Mouse (Mus musculus) hindbrain, embryonic 16.5 days (tissue): ENCODE measurements around the gene E2f8. TPM values are rescaled to one million over a fixed set of nuclear protein-coding genes. Genes with fewer than 3 reads are reported as not detected.

Experiments
- ATAC-seq: fragments of 200-750 bp; cut with Nextera tagmentation; 2 replicates; pipeline ENCODE4 v1.8.0; 2017; ENCODE audit warnings: moderate TSS enrichment, moderate library complexity
- H3K27ac ChIP-seq: fragments of 300-500 bp; sonication (generic); 2 replicates; pipeline ENCODE4 v1.5.1; 2014; ENCODE audit warnings: low read depth, mild to moderate bottlenecking, control low read depth, low read length, moderate library complexity
- H3K27me3 ChIP-seq: fragments of 300-500 bp; sonication (generic); replicated peaks from 2 replicates; pipeline ENCODE4 v1.6.1; 2014; ENCODE audit warnings: low read length; ENCODE audit not compliant: control insufficient read depth, insufficient read depth
- H3K36me3 ChIP-seq: fragments of 300-500 bp; sonication (generic); 2 replicates; pipeline ENCODE4 v1.6.1; 2014; ENCODE audit warnings: mild to moderate bottlenecking, low read length, moderate library complexity, mixed read lengths; ENCODE audit not compliant: control insufficient read depth, insufficient read depth
- H3K4me1 ChIP-seq: fragments of 300-500 bp; sonication (generic); 2 replicates; pipeline ENCODE4 v1.6.1; 2014; ENCODE audit warnings: low read depth, low read length; ENCODE audit not compliant: control insufficient read depth, insufficient read depth
- H3K4me2 ChIP-seq: fragments of 300-500 bp; sonication (generic); 2 replicates; pipeline ENCODE4 v1.6.1; 2014; ENCODE audit warnings: mild to moderate bottlenecking, low read length, control low read depth, moderate library complexity
- H3K4me3 ChIP-seq: fragments of 300-500 bp; sonication (generic); 2 replicates; pipeline ENCODE4 v1.5.1; 2014; ENCODE audit warnings: mild to moderate bottlenecking, low read length, control low read depth, moderate library complexity
- H3K9ac ChIP-seq: fragments of 300-500 bp; sonication (generic); 2 replicates; pipeline ENCODE4 v1.6.1; 2014; ENCODE audit warnings: low read depth, mild to moderate bottlenecking, control low read depth, low read length, moderate library complexity
- H3K9me3 ChIP-seq: fragments of 300-500 bp; sonication (generic); 2 replicates; pipeline ENCODE4 v1.6.1; 2014; ENCODE audit warnings: mild to moderate bottlenecking, low read length, moderate library complexity; ENCODE audit not compliant: control insufficient read depth
- WGBS: fragments of 180-500 bp; shearing (Covaris S2); extraction: QIAGEN DNeasy Blood & Tissue Kit; methylation state at CpG from one replicate; pipeline ENCODE4 v1.1.7; 2014; 5-methylcytosine and 5-hydroxymethylcytosine counted together
- polyA plus RNA-seq: library from polyadenylated mRNA; unstranded; fragments of >200 nt; fragmentation: Nextera tagmentation; extraction: Ambion mirVana; gene quantifications from 2 replicates; pipeline ENCODE4 v1.2.1, GENCODE M21; 2015

E2f8 gene
- polyA plus RNA-seq, 1 experiment from 2014 or later, result 2.5 TPM

GRCm38 (mm10) chr7:48911146-48911545, 29.8 kb upstream of the E2f8 start:
- Histone ChIP-seq H3K36me3 (no peaks in the 10 kb centered on the region), H3K4me2 (no peak overlapping the region), H3K4me1 (peaks cover 17% of the 10 kb centered on the region), H3K4me3 (no peak overlapping the region), H3K27me3 (no peaks in the 10 kb centered on the region), H3K9me3 (no peaks in the 10 kb centered on the region), H3K27ac (no peak overlapping the region), H3K9ac (no peak overlapping the region)
- no peak for ATAC-seq

- WGBS, result 38% methylated on average over 6 of the region's 6 CpGs
- Histone ChIP-seq H3K27ac (no peak overlapping the region), H3K4me3 (no peak overlapping the region), H3K4me2 (no peak overlapping the region), H3K4me1 (peaks cover 16% of the 10 kb centered on the region), H3K27me3 (no peaks in the 10 kb centered on the region), H3K9me3 (no peaks in the 10 kb centered on the region), H3K9ac (no peak overlapping the region), H3K36me3 (no peaks in the 10 kb centered on the region)
- no peak for ATAC-seq
These were observed 28.9 kb upstream of the E2f8 start for GRCm38 (mm10) chr7:48910282-48910681.

- 43% methylated on average over 4 of the region's 4 CpGs for WGBS
- no peak overlapping the region for H3K9ac ChIP-seq
- no peak overlapping the region for H3K4me2 ChIP-seq
- H3K36me3 ChIP-seq, result no peaks in the 10 kb centered on the region
- H3K4me3 ChIP-seq, result no peak overlapping the region
- H3K27me3 ChIP-seq, result no peaks in the 10 kb centered on the region
- peak; percentile 44; the same call in 1 of the 2 replicates for ATAC-seq
- no peak overlapping the region for H3K27ac ChIP-seq
- peaks cover 9% of the 10 kb centered on the region for H3K4me1 ChIP-seq
- H3K9me3 ChIP-seq, result no peaks in the 10 kb centered on the region
These were observed 27.9 kb upstream of the E2f8 start for GRCm38 (mm10) chr7:48909342-48909671.

GRCm38 (mm10) chr7:48908521-48909341, 27.3 kb upstream of the E2f8 start, which contains the start of gene Nav2:
TSS of gene Nav2 (plus strand) at chr7:48908716.
- H3K36me3 ChIP-seq, result no peaks in the 10 kb centered on the region
- H3K9me3 ChIP-seq, result no peaks in the 10 kb centered on the region
- no peak within 1 kb of the TSS for H3K4me3 ChIP-seq
- no peak within 1 kb of the TSS for H3K9ac ChIP-seq
- H3K4me2 ChIP-seq, result no peak within 1 kb of the TSS
- H3K4me1 ChIP-seq, result peaks cover 9% of the 10 kb centered on the region
- no peak within 1 kb of the TSS for H3K27ac ChIP-seq
- 69% methylated on average over 8 of the region's 8 CpGs for WGBS
- ATAC-seq, result no peak
- H3K27me3 ChIP-seq, result no peaks in the 10 kb centered on the region

- Histone ChIP-seq H3K27me3 (no peaks in the 10 kb centered on the region), H3K4me3 (no peak overlapping the region), H3K36me3 (no peaks in the 10 kb centered on the region), H3K9ac (no peak overlapping the region), H3K4me2 (no peak overlapping the region), H3K27ac (no peak overlapping the region), H3K4me1 (peaks cover 4% of the 10 kb centered on the region), H3K9me3 (no peaks in the 10 kb centered on the region)
- no peak for ATAC-seq
- WGBS, result 24% methylated on average over 2 of the region's 2 CpGs
These were observed 21.1 kb upstream of the E2f8 start for GRCm38 (mm10) chr7:48902454-48902853.

GRCm38 (mm10) chr7:48900408-48901167, 19.2 kb upstream of the E2f8 start:
- H3K27me3 ChIP-seq, result 0 out of 2 replicates have a peak, but pooled peaks cover 3% of the 10 kb centered on the region
- no peak overlapping the region for H3K4me3 ChIP-seq
- 72% methylated on average over 8 of the region's 8 CpGs for WGBS
- H3K36me3 ChIP-seq, result no peaks in the 10 kb centered on the region
- no peak for ATAC-seq
- no peak overlapping the region for H3K4me2 ChIP-seq
- peaks cover 9% of the 10 kb centered on the region for H3K4me1 ChIP-seq
- H3K27ac ChIP-seq, result no peak overlapping the region
- H3K9ac ChIP-seq, result no peak overlapping the region
- no peaks in the 10 kb centered on the region for H3K9me3 ChIP-seq

- H3K27me3 ChIP-seq, result 0 out of 2 replicates have a peak, but pooled peaks cover 3% of the 10 kb centered on the region
- no peaks in the 10 kb centered on the region for H3K36me3 ChIP-seq
- H3K4me1 ChIP-seq, result peaks cover 9% of the 10 kb centered on the region
- no peak overlapping the region for H3K4me2 ChIP-seq
- no peak overlapping the region for H3K27ac ChIP-seq
- no peak for ATAC-seq
- no peaks in the 10 kb centered on the region for H3K9me3 ChIP-seq
- H3K4me3 ChIP-seq, result no peak overlapping the region
- 73% methylated on average over 9 of the region's 9 CpGs for WGBS
- H3K9ac ChIP-seq, result no peak overlapping the region
These were observed 17.0 kb upstream of the E2f8 start for GRCm38 (mm10) chr7:48898416-48898815.

GRCm38 (mm10) chr7:48897539-48898163, 16.3 kb upstream of the E2f8 start:
- Histone ChIP-seq H3K9ac (no peak overlapping the region), H3K27ac (no peak overlapping the region), H3K36me3 (no peaks in the 10 kb centered on the region), H3K27me3 (0 out of 2 replicates have a peak, but pooled peaks cover 3% of the 10 kb centered on the region), H3K4me2 (no peak overlapping the region), H3K4me1 (peaks cover 9% of the 10 kb centered on the region), H3K9me3 (no peaks in the 10 kb centered on the region), H3K4me3 (no peak overlapping the region)
- ATAC-seq, result no peak
- 25% methylated on average over 24 of the region's 24 CpGs for WGBS

- Histone ChIP-seq H3K4me3 (no peak overlapping the region), H3K36me3 (no peaks in the 10 kb centered on the region), H3K4me2 (no peak overlapping the region), H3K27me3 (0 out of 2 replicates have a peak, but pooled peaks cover 3% of the 10 kb centered on the region), H3K9ac (no peak overlapping the region), H3K27ac (no peak overlapping the region), H3K4me1 (peaks cover 9% of the 10 kb centered on the region), H3K9me3 (no peaks in the 10 kb centered on the region)
- 83% methylated on average over 4 of the region's 4 CpGs for WGBS
- no peak for ATAC-seq
These were observed 14.7 kb upstream of the E2f8 start for GRCm38 (mm10) chr7:48896051-48896450.
